Mouse (Mus musculus) hindbrain, embryonic 11.5 days (tissue): Measurements from ENCODE around the gene Elp4. TPM values are rescaled to one million over a fixed set of nuclear protein-coding genes. Genes with fewer than 3 reads are reported as not detected.

Experiments used
- ATAC-seq: fragments of 200-750 bp; cut with Nextera tagmentation; 2 replicates; pipeline ENCODE4 v1.8.0; 2017; ENCODE audit warnings: mild to moderate bottlenecking, moderate TSS enrichment, moderate library complexity; ENCODE audit not compliant: low FRiP score
- DNase-seq: peaks from one replicate; pipeline ENCODE4 v3.0.0-alpha.2; 2015; ENCODE audit warnings: low spot score
- H3K27ac ChIP-seq: fragments of 300-500 bp; sonication (generic); 2 replicates; pipeline ENCODE4 v1.5.1; 2014; ENCODE audit warnings: mild to moderate bottlenecking, low read depth, low read length
- H3K27me3 ChIP-seq: fragments of 300-500 bp; sonication (generic); 2 replicates; pipeline ENCODE4 v1.6.1; 2014; ENCODE audit warnings: mild to moderate bottlenecking, low read length, moderate library complexity, mixed read lengths; ENCODE audit not compliant: control insufficient read depth, insufficient read depth
- H3K36me3 ChIP-seq: fragments of 300-500 bp; sonication (generic); 2 replicates; pipeline ENCODE4 v1.6.1; 2014; ENCODE audit warnings: mild to moderate bottlenecking, low read length, moderate library complexity, mixed read lengths; ENCODE audit not compliant: control insufficient read depth, insufficient read depth
- H3K4me1 ChIP-seq: fragments of 300-500 bp; sonication (generic); replicated peaks from 2 replicates; pipeline ENCODE4 v1.6.1; 2014; ENCODE audit warnings: low read length, mixed read lengths; ENCODE audit not compliant: control insufficient read depth, insufficient read depth
- H3K4me2 ChIP-seq: fragments of 300-500 bp; sonication (generic); replicated peaks from 2 replicates; pipeline ENCODE4 v1.6.1; 2014; ENCODE audit warnings: mild to moderate bottlenecking, low read depth, low read length
- H3K4me3 ChIP-seq: fragments of 300-500 bp; sonication (generic); 2 replicates; pipeline ENCODE4 v1.5.1; 2014; ENCODE audit warnings: low read depth, low read length
- H3K9ac ChIP-seq: fragments of 300-500 bp; sonication (generic); 2 replicates; pipeline ENCODE4 v1.6.1; 2014; ENCODE audit warnings: low read depth, low read length
- H3K9me3 ChIP-seq: fragments of 300-500 bp; sonication (generic); 2 replicates; pipeline ENCODE4 v1.6.1; 2016; ENCODE audit warnings: low read length; ENCODE audit not compliant: control insufficient read depth
- WGBS: fragments of 180-500 bp; shearing (Covaris S2); extraction: QIAGEN DNeasy Blood & Tissue Kit; methylation state at CpG from one replicate; pipeline ENCODE4 v1.1.7; 2014; 5-methylcytosine and 5-hydroxymethylcytosine counted together
- polyA plus RNA-seq: library from polyadenylated mRNA; unstranded; fragments of >200 nt; fragmentation: Nextera tagmentation; extraction: Ambion mirVana; gene quantifications from 2 replicates; pipeline ENCODE4 v1.2.1, GENCODE M21; 2014

Elp4 gene
- polyA plus RNA-seq, 1 experiment from 2014 or later = 61.9 TPM

DNA sequence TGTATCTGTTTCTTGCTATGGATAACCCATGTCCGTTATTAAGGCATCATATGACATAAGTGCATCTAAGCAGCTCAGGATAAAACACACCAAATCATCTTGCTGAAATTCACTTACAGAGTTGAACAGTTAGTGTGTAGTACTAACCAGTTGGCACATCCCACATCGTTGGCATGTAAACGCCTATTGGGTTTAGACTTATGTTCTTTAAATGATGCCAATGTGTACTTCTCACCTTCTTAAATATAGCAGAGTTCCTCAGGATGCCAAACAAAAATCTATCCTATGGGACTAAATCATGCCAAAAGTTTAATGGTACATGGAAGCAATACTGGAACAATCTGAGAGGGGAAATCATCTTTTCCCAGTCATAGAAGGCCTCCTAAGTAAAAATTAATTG, 173.7 kb downstream of the Elp4 start:
- Histone ChIP-seq H3K9me3 (no peaks in the 10 kb centered on the region), H3K4me3 (no peak overlapping the region), H3K27me3 (no peaks in the 10 kb centered on the region), H3K27ac (no peak overlapping the region), H3K4me2 (no peak overlapping the region), H3K4me1 (no peaks in the 10 kb centered on the region), H3K9ac (no peak overlapping the region), H3K36me3 (no peaks in the 10 kb centered on the region)
- ATAC-seq (no peak), DNase-seq (no peak)
- WGBS = 92% methylated on average over 3 of the region's 3 CpGs

DNA sequence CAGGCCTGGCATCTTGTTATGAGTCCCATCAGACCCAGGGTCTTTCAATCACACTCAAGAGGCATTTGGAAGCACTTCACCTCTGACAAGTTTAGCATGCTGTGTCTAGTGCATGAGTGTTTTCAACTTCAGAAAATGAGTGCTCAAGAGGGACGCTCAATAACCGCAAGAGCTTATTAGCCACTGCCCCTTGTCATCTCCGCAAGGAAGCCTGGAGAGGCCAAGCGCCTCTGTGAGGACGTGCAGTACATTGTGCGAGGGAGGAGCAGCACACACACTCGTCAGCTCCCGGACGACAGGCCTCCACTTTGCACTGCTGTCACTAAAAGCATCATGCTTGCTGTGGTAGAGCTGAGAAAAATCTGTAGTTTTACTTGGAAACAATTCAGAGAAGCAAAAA, 177.7 kb downstream of the Elp4 start:
- H3K9me3 ChIP-seq = no peaks in the 10 kb centered on the region
- H3K4me3 ChIP-seq = no peak overlapping the region
- no peak overlapping the region for H3K27ac ChIP-seq
- H3K27me3 ChIP-seq = peaks cover 2% of the 10 kb centered on the region; the same call in 1 of the 2 replicates
- no peaks in the 10 kb centered on the region for H3K4me1 ChIP-seq
- no peaks in the 10 kb centered on the region for H3K36me3 ChIP-seq
- WGBS = 83% methylated on average over 9 of the region's 9 CpGs
- no peak overlapping the region for H3K4me2 ChIP-seq
- ATAC-seq (no peak), DNase-seq (no peak)
- no peak overlapping the region for H3K9ac ChIP-seq

DNA sequence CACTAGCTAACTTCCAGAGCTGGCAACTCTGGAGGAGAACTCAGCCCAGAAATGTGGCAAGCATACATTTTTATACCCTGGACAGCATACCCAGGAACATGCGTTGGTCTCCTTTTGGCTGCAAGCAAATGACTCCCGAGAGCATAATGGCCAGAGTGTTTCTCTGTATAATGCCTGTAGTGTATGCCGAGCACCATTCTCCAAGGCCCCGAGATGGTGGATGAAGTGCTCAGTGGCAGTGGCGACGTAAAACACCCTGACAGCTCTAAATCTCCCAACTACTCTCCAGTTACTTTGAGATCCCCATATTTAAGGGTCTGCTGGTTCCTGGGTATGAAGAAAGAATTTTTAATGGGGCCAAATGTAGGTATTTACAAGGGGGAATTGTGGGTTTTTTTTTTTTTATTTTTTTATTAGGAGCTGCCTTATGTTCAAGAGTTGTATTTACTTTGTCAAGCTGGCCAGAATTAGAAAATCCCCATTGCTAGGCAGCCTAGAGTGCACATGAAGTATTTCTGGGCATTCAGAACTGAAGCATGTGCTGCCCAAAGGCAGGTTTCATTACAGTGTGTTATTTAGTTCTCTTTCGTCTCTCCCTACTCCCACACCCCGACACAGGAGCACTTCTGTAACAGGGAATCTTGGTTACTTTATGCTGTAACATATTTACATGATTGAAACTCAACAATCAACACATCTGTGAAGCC, 188.8 kb downstream of the Elp4 start:
- Histone ChIP-seq H3K36me3 (no peaks in the 10 kb centered on the region), H3K4me3 (no peak overlapping the region), H3K4me2 (no peak overlapping the region), H3K9me3 (no peaks in the 10 kb centered on the region), H3K27ac (no peak overlapping the region), H3K9ac (no peak overlapping the region), H3K27me3 (no peaks in the 10 kb centered on the region), H3K4me1 (0 out of 2 replicates have a peak, but pooled peaks cover 2% of the 10 kb centered on the region)
- ATAC-seq (no peak), DNase-seq (no peak)
- WGBS = 81% methylated on average over 8 of the region's 8 CpGs

DNA sequence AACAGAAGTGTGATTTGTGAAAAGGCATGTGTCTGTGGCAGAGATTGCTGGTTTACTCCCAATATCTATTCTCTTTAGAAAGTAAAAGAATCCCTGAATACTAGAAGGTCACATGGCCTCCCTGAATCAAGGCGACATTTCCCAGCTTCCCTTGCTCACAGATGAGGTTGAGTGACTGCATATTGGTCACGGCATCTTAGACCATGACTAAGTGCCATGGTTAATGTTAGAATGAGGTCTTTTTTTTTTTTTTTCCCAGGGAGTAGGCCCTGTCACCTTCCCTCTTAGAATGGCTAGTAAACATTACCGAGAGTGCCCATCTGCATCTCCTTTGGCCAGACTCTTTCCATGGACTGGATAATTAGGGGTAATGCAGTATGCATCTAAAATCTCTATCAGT, 193.9 kb downstream of the Elp4 start:
- peak; percentile 83 for ATAC-seq
- Histone ChIP-seq H3K9me3 (no peaks in the 10 kb centered on the region), H3K36me3 (no peaks in the 10 kb centered on the region), H3K27ac (no peak overlapping the region), H3K4me1 (no peaks in the 10 kb centered on the region), H3K4me2 (no peak overlapping the region), H3K27me3 (no peaks in the 10 kb centered on the region), H3K9ac (no peak overlapping the region), H3K4me3 (no peak overlapping the region)
- no peak for DNase-seq
- WGBS = 59% methylated on average over 3 of the region's 3 CpGs

DNA sequence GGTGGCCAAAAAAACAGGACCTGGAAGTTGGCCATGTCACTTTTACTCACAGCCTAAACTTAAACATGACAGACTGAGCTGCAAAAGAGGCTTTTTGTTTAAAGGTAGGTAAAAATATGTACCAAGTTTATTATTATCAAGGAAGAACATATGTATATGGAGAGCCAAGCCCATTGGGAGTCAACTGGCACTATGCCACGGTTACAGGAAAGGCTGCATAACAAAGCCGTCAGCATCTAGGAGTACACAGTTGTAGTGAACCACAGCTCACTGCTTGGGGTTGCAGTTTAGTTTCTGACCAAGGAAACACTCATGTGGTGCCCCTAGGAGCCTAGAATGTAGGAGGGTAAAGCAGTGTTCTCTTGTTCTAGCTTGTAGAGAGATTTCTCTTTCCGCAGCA, 195.2 kb downstream of the Elp4 start:
- no peak overlapping the region for H3K27ac ChIP-seq
- no peaks in the 10 kb centered on the region for H3K4me1 ChIP-seq
- H3K9ac ChIP-seq = no peak overlapping the region
- DNase-seq (no peak), ATAC-seq (no peak)
- H3K4me2 ChIP-seq = no peak overlapping the region
- WGBS = 92% methylated on average over 3 of the region's 3 CpGs
- no peaks in the 10 kb centered on the region for H3K9me3 ChIP-seq
- H3K4me3 ChIP-seq = no peak overlapping the region
- H3K27me3 ChIP-seq = no peaks in the 10 kb centered on the region
- no peaks in the 10 kb centered on the region for H3K36me3 ChIP-seq

DNA sequence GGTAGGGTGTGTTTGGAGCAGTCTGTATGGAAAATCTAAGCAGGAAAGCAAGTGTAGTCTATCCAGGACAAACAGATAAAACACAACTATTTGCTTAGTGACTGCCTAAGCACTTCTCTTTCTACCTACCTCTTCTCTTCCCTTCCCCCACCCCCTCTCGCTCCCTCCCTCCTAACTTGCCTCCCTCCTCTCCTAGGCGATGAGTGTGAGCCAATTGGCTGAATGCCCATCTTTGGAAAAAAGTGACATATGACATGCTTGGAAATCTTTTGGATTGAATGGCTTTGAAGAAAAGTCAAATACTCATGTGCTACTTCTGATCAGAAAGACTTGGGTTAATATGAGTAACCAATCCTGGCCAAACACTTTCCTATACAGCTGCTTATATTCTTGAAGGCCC, 199.0 kb downstream of the Elp4 start:
- Histone ChIP-seq H3K27ac (no peak overlapping the region), H3K4me3 (no peak overlapping the region), H3K4me1 (no peaks in the 10 kb centered on the region), H3K36me3 (no peaks in the 10 kb centered on the region), H3K27me3 (no peaks in the 10 kb centered on the region), H3K9ac (no peak overlapping the region), H3K9me3 (no peaks in the 10 kb centered on the region), H3K4me2 (no peak overlapping the region)
- 63% methylated on average over 2 of the region's 2 CpGs for WGBS
- DNase-seq (no peak), ATAC-seq (no peak)

DNA sequence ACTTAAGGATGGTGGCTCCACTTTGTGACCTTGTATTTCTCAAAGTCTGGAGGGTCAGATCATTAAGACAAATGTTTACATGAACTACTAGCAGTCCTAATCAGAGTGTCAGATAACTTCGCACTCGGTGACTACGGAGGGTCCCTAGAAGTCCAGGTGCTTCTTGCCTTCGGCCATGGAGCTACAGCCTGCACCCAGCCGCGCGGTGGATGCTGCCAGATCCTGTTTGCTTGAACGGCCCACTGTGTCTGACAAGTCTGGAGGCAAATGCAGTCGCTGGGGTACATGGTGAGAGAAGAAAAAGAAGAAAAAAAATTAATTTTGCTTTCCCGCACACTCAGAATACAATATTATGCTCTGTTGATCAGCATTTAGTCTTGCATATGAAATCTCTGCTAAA, 201.8 kb downstream of the Elp4 start:
- Histone ChIP-seq H3K9ac (no peak overlapping the region), H3K4me1 (no peaks in the 10 kb centered on the region), H3K36me3 (no peaks in the 10 kb centered on the region), H3K27ac (no peak overlapping the region), H3K4me3 (no peak overlapping the region), H3K4me2 (no peak overlapping the region), H3K9me3 (no peaks in the 10 kb centered on the region), H3K27me3 (no peaks in the 10 kb centered on the region)
- DNase-seq (no peak), ATAC-seq (no peak)
- 84% methylated on average over 10 of the region's 10 CpGs for WGBS

DNA sequence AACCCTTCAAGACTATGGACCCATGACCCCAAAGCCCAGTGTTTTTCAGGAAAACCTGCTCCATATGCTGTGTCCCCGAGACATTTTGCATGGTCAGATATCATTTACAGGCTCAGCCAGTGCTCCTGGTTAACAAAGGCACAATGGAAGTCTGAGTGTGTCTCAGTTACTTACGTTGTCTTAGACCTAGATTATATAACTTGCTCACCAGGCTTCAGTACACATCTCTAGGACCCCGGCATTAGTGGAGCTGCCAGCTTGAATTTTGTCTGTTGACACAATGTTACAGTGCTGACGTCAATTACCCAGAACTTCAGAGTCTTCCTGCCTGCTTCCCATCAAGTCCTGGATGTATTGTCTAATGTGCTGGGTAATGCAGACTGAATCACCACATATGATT, 202.6 kb downstream of the Elp4 start:
- 66% methylated on average over 4 of the region's 4 CpGs for WGBS
- Histone ChIP-seq H3K27me3 (no peaks in the 10 kb centered on the region), H3K4me1 (no peaks in the 10 kb centered on the region), H3K27ac (no peak overlapping the region), H3K9me3 (no peaks in the 10 kb centered on the region), H3K36me3 (no peaks in the 10 kb centered on the region), H3K4me2 (no peak overlapping the region), H3K4me3 (no peak overlapping the region), H3K9ac (no peak overlapping the region)
- DNase-seq (no peak), ATAC-seq (no peak)

DNA sequence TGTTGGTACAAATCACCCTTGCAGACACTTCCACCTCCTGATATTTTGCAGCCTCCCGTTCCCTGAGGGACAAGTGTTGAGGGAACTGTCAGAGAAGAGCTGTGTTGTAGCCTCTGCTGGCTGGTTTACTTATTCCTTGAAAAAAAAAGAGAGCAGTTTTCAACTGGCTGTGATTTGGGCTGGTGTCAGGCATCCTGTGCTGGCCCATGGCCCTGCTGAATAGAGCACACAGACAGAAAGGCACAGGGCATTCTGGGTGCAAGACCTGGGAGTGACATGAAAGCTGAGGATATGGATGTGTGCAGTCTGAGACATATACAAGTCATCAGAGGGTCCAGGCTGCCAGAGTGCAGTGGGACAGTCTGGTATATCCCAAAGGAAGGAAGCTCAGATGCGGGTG, 205.7 kb downstream of the Elp4 start:
- 83% methylated on average over 2 of the region's 2 CpGs for WGBS
- no peak overlapping the region for H3K4me2 ChIP-seq
- H3K9me3 ChIP-seq = no peaks in the 10 kb centered on the region
- H3K4me3 ChIP-seq = no peak overlapping the region
- no peaks in the 10 kb centered on the region for H3K4me1 ChIP-seq
- no peak overlapping the region for H3K27ac ChIP-seq
- 0 out of 2 replicates have a peak, but pooled peaks have one; percentile 39 for ATAC-seq
- DNase-seq = no peak
- H3K27me3 ChIP-seq = no peaks in the 10 kb centered on the region
- H3K36me3 ChIP-seq = no peaks in the 10 kb centered on the region
- no peak overlapping the region for H3K9ac ChIP-seq
